Mouse (Mus musculus) embryonic facial prominence, embryonic 15.5 days (tissue): Measurements from ENCODE around the gene Lcmt2. TPM values are rescaled to one million over a fixed set of nuclear protein-coding genes. Genes with fewer than 3 reads are reported as not detected.
"Not testable (repeated sequence)": the region's sequence is repeated elsewhere in the genome, so short reads cannot be mapped to it uniquely, and the experiment has no call there.

ENCODE experiments used
- ATAC-seq: fragments of 200-750 bp; cut with Nextera tagmentation; 2 replicates; pipeline ENCODE4 v1.8.0; 2017; ENCODE audit warnings: low read depth, moderate TSS enrichment; ENCODE audit not compliant: insufficient number of reproducible peaks, low FRiP score, low TSS enrichment
- H3K27ac ChIP-seq: fragments of 300-500 bp; sonication (generic); replicated peaks from 2 replicates; pipeline ENCODE4 v1.5.1; 2015; ENCODE audit warnings: mild to moderate bottlenecking, inconsistent platforms
- H3K27me3 ChIP-seq: fragments of 300-500 bp; sonication (generic); 2 replicates; pipeline ENCODE4 v1.6.1; 2015; ENCODE audit warnings: inconsistent platforms
- H3K36me3 ChIP-seq: fragments of 300-500 bp; sonication (generic); 2 replicates; pipeline ENCODE4 v1.6.1; 2015; ENCODE audit warnings: mild to moderate bottlenecking, inconsistent platforms
- H3K4me1 ChIP-seq: fragments of 300-500 bp; sonication (generic); 2 replicates; pipeline ENCODE4 v1.6.1; 2015; ENCODE audit warnings: inconsistent platforms
- H3K4me2 ChIP-seq: fragments of 300-500 bp; sonication (generic); replicated peaks from 2 replicates; pipeline ENCODE4 v1.6.1; 2015; ENCODE audit warnings: mild to moderate bottlenecking, inconsistent platforms
- H3K4me3 ChIP-seq: fragments of 300-500 bp; sonication (generic); replicated peaks from 2 replicates; pipeline ENCODE4 v1.5.1; 2015; ENCODE audit warnings: mild to moderate bottlenecking, inconsistent platforms
- H3K9ac ChIP-seq: fragments of 300-500 bp; sonication (generic); 2 replicates; pipeline ENCODE4 v1.6.1; 2015; ENCODE audit warnings: inconsistent platforms
- H3K9me3 ChIP-seq: fragments of 300-500 bp; sonication (generic); replicated peaks from 2 replicates; pipeline ENCODE4 v1.6.1; 2016; ENCODE audit warnings: inconsistent platforms
- WGBS: fragments of 180-500 bp; shearing (Covaris S2); methylation state at CpG from one replicate; pipeline ENCODE4 v1.1.7; 2015; 5-methylcytosine and 5-hydroxymethylcytosine counted together
- polyA plus RNA-seq: library from polyadenylated mRNA; unstranded; fragments of >200 nt; fragmentation: Nextera tagmentation; extraction: Ambion mirVana; gene quantifications from 2 replicates; pipeline ENCODE4 v1.2.1, GENCODE M21; 2015

Gene Lcmt2
- polyA plus RNA-seq, 1 experiment from 2014 or later = 20.0 TPM

- H3K27me3 ChIP-seq = no peaks in the 10 kb centered on the region
- ATAC-seq = no peak
- no peak overlapping the region for H3K27ac ChIP-seq
- H3K4me3 ChIP-seq = no peak overlapping the region
- no peaks in the 10 kb centered on the region for H3K4me1 ChIP-seq
- WGBS = 78% methylated on average over 5 of the region's 5 CpGs
- H3K9me3 ChIP-seq = no peaks in the 10 kb centered on the region
- peaks cover 35% of the 10 kb centered on the region for H3K36me3 ChIP-seq
- no peak overlapping the region for H3K4me2 ChIP-seq
- H3K9ac ChIP-seq = no peak overlapping the region
Measured at GRCm38 (mm10) chr2:121149679-121150078, 9.2 kb upstream of the Lcmt2 start.

DNA sequence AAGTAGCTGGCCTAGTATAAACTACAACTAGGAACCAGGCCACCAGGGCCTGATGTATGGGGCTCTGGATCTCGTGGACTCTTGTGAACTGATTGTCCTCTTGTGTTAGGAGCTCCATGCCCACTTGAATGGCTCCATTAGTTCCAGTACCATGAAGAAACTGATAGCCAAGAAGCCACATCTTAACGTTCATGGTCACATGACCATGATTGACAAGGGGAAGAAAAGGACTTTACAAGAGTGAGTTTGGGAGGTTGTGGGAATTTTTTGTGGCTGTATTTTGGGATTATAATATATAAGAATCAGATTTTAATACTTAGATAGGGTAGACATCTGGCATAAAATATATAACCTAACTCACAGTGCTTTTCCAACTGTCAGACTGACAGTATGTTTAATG, 2.0 kb upstream of the Lcmt2 start:
- no peak overlapping the region for H3K4me3 ChIP-seq
- no peak for ATAC-seq
- no peak overlapping the region for H3K9ac ChIP-seq
- H3K4me1 ChIP-seq = peaks cover 19% of the 10 kb centered on the region
- 60% methylated on average over 2 of the region's 2 CpGs for WGBS
- no peak overlapping the region for H3K27ac ChIP-seq
- H3K4me2 ChIP-seq = no peak overlapping the region
- H3K27me3 ChIP-seq = no peaks in the 10 kb centered on the region
- H3K9me3 ChIP-seq = no peaks in the 10 kb centered on the region
- H3K36me3 ChIP-seq = peaks cover 27% of the 10 kb centered on the region

DNA sequence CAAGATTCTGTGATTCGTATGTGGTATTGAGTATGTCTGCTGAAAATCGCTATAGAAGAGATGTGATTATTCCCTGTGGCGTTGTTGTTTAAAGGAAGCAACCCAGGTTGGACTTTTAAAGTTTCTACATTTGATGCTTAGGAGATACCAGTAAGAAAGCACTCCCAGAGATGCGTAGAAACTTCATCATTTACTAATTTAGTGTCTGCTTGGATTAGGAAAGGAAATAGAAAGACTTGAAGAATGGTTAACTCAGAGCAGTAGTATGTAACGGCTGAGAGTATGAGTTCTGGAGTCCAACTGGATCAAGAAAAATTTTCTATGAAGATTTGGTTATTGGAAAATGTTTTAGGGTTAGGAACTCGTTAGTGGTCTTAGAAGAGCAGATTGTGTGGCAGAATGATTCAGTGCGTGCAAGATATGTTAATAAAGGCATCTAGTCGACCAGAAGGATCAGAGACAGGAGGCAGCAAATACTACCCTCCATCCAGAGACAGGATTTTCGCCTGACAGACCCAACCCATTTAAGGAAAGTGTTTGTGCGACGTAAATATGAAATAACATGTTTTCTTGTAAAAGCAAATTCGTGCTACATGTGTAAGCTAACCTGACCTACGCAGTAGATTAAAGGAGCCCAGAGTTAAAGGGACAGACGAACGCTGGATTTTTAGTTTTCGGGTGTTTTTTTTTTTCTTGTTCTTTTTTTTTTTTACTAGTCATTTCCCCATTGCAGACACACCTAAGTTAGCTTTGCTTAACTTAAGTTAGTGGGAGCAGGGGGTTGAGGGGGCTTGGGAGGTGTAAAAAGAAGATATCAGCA, 973 bp upstream of the Lcmt2 start:
- Histone ChIP-seq H3K36me3 (peaks cover 27% of the 10 kb centered on the region), H3K4me3 (peak overlapping the region; percentile 73), H3K9ac (peak overlapping the region; percentile 57), H3K27me3 (no peaks in the 10 kb centered on the region), H3K4me2 (peak overlapping the region; percentile 94), H3K4me1 (peaks cover 19% of the 10 kb centered on the region), H3K27ac (peak overlapping the region; percentile 100), H3K9me3 (no peaks in the 10 kb centered on the region)
- no peak for ATAC-seq
- 66% methylated on average over 16 of the region's 16 CpGs for WGBS

DNA sequence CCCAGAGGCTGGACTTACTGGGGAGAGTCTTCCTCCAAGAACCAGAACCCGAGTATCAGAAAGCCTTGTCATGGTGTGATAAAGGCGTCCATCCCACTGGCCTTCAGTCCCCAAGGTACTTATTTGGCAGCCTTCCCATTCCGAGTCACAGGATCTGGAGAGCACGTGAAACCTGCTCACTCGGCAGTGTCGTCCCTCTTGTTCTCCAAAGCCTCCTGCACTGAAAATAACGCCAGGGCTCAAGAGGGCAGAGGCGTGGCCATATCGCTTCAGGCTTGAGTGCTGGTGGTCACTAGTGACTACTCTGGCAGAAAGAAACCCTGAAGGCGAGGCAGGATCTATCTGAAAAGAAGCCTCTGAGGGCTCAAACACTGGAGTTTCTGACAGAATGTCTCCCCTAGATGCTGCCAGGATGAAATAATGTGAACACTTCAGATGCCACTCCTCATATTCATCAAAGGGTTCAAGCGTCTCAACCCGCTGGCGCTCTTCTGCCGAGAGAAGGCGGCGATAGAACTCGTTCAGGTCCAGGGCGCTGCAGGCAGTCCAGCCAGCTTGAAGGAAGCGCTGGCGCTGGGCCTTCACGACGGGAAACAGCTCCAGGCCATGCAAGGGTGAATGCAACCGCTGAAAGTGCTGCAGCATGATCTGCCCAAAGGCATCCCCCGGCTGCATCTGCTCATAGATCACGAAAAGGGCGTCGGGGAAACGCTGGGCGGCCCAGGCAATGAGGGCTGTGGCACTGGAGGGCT, 1.0 kb downstream of the Lcmt2 start:
- ATAC-seq = no peak
- peaks cover 19% of the 10 kb centered on the region for H3K4me1 ChIP-seq
- peak overlapping the region; percentile 73 for H3K4me3 ChIP-seq
- H3K9me3 ChIP-seq = no peaks in the 10 kb centered on the region
- peak overlapping the region; percentile 84 for H3K9ac ChIP-seq
- H3K4me2 ChIP-seq = peak overlapping the region; percentile 94
- H3K27ac ChIP-seq = peak overlapping the region; percentile 100
- peaks cover 11% of the 10 kb centered on the region for H3K36me3 ChIP-seq
- no peaks in the 10 kb centered on the region for H3K27me3 ChIP-seq
- 50% methylated on average over 29 of the region's 29 CpGs for WGBS

GRCm38 (mm10) chr2:121137371-121137770, 3.1 kb downstream of the Lcmt2 start:
- Histone ChIP-seq H3K4me2 (no peak overlapping the region), H3K27ac (no peak overlapping the region), H3K36me3 (peaks cover 9% of the 10 kb centered on the region), H3K9ac (no peak overlapping the region), H3K27me3 (no peaks in the 10 kb centered on the region), H3K4me1 (peaks cover 19% of the 10 kb centered on the region), H3K4me3 (no peak overlapping the region), H3K9me3 (no peaks in the 10 kb centered on the region)
- WGBS = 90% methylated on average over 4 of the region's 4 CpGs
- ATAC-seq = no peak

- WGBS = 63% methylated on average over 1 of the region's 1 CpGs
Measured at GRCm38 (mm10) chr2:121132822-121133221, 7.6 kb downstream of the Lcmt2 start.

GRCm38 (mm10) chr2:121128865-121129620, 11.4 kb downstream of the Lcmt2 start:
- H3K4me2 ChIP-seq = no peak overlapping the region
- H3K27ac ChIP-seq = no peak overlapping the region
- no peaks in the 10 kb centered on the region for H3K9me3 ChIP-seq
- no peaks in the 10 kb centered on the region for H3K27me3 ChIP-seq
- no peaks in the 10 kb centered on the region for H3K4me1 ChIP-seq
- no peak for ATAC-seq
- H3K36me3 ChIP-seq = no peaks in the 10 kb centered on the region
- no peak overlapping the region for H3K4me3 ChIP-seq
- WGBS = 55% methylated on average over 9 of the region's 9 CpGs
- H3K9ac ChIP-seq = no peak overlapping the region

More at GRCm38 (mm10) chr2:121132822-121133221, 7.6 kb downstream of the Lcmt2 start:
- Histone ChIP-seq H3K9ac (no peak overlapping the region), H3K27ac (no peak overlapping the region), H3K27me3 (no peaks in the 10 kb centered on the region), H3K4me1 (no peaks in the 10 kb centered on the region), H3K4me3 (no peak overlapping the region), H3K9me3 (no peaks in the 10 kb centered on the region), H3K36me3 (no peaks in the 10 kb centered on the region), H3K4me2 (no peak overlapping the region)
- ATAC-seq = no peak

- Histone ChIP-seq H3K4me3 (no peak overlapping the region), H3K4me2 (no peak overlapping the region), H3K36me3 (no peaks in the 10 kb centered on the region), H3K27me3 (no peaks in the 10 kb centered on the region), H3K27ac (no peak overlapping the region), H3K9me3 (no peaks in the 10 kb centered on the region), H3K4me1 (no peaks in the 10 kb centered on the region), H3K9ac (no peak overlapping the region)
- ATAC-seq = no peak
- 77% methylated on average over 1 of the region's 1 CpGs for WGBS
Measured at GRCm38 (mm10) chr2:121127536-121127935, 12.9 kb downstream of the Lcmt2 start.

DNA sequence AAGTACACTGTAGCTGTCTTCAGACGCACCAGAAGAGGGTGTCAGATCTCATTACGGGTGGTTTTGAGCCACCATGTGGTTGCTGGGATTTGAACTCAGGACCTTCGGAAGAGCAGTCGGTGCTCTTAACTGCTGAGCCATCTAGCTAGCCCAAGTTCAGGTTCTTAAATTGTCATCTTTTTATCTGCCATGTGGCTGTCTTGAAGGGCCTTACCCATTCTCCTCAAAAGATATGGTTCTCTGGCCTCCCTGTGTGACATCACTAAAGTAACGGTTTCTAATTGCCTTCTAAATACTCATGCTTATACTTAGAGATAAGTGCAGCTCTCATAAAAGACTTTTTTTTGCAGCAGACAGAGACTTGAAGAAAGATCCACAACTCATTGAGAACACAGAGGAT, 14.2 kb downstream of the Lcmt2 start:
- not testable (repeated sequence) for H3K27ac ChIP-seq, H3K9me3 ChIP-seq, H3K27me3 ChIP-seq, H3K9ac ChIP-seq, H3K36me3 ChIP-seq, ATAC-seq, H3K4me3 ChIP-seq, H3K4me1 ChIP-seq, H3K4me2 ChIP-seq
- 90% methylated on average over 5 of the region's 5 CpGs for WGBS

- WGBS = 84% methylated on average over 3 of the region's 3 CpGs
- Histone ChIP-seq H3K36me3 (no peaks in the 10 kb centered on the region), H3K4me1 (no peaks in the 10 kb centered on the region), H3K27ac (no peak overlapping the region), H3K4me2 (no peak overlapping the region), H3K4me3 (no peak overlapping the region), H3K27me3 (no peaks in the 10 kb centered on the region), H3K9ac (no peak overlapping the region), H3K9me3 (no peaks in the 10 kb centered on the region)
- no peak for ATAC-seq
Measured at GRCm38 (mm10) chr2:121119260-121119659, 21.2 kb downstream of the Lcmt2 start.

GRCm38 (mm10) chr2:121115418-121115817, 25.0 kb downstream of the Lcmt2 start:
- ATAC-seq = no peak
- H3K4me2 ChIP-seq = no peak overlapping the region
- H3K9me3 ChIP-seq = no peaks in the 10 kb centered on the region
- no peaks in the 10 kb centered on the region for H3K4me1 ChIP-seq
- 80% methylated on average over 2 of the region's 2 CpGs for WGBS
- H3K36me3 ChIP-seq = no peaks in the 10 kb centered on the region
- no peak overlapping the region for H3K9ac ChIP-seq
- no peak overlapping the region for H3K27ac ChIP-seq
- H3K27me3 ChIP-seq = no peaks in the 10 kb centered on the region
- H3K4me3 ChIP-seq = no peak overlapping the region
